Mouse (Mus musculus) kidney, adult 11 months (tissue): ENCODE data around the gene Itgb1bp2.
A peak's percentile ranks its signal among the peaks of the same experiment; 100 is the strongest.

Experiments
- DNase-seq: peaks from one replicate; pipeline ENCODE4 v3.0.0; 2022

The Itgb1bp2 gene

GRCm38 (mm10) chrX:101448886-101449475 is at the start of gene Itgb1bp2:
Gene Itgb1bp2, plus strand, starts transcription at chrX:101449088.
- peak; percentile 40 for DNase-seq

DNA sequence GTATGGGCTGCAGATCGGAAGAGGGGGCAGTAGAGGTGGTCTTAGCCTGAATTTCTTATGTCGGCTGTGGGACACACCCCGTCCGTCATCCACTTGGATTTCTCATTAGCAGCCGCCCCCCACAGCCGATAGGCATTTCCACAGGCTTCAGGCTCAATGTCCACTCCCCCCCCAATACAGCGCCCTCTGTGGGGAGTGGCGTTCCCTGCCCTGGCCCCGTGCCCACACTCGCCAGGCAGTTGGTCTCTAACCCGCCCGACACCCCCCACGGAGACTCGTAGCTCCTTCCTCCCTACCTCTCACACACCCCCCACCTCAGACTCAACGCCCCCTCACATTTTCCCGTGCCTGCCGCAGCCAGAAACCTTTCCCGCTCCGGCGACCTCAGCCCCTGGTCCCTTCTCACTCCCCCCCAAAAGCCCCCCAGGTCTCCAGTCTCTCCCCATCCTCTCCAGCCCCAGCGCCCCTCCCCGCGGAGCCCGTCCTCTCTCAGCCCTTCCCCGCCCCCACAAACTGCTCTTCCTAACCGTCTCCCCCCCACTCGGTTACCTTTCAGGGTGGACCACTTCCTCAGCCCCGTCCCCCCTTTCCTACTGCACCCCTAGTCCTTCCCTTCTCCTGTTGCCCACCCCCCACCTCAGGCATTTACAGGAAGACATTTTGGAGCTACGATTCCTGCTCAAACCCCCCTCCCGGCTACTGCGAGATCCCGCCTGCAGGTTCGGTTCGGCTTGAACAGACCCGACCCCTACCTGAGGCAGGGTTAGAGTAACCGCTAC is 29.8 kb upstream of the Itgb1bp2 start:
- DNase-seq = peak; percentile 66

- peak; percentile 85 for DNase-seq
Measured at GRCm38 (mm10) chrX:101419725-101420699, 28.9 kb upstream of the Itgb1bp2 start.

GRCm38 (mm10) chrX:101420700-101421095 is 28.2 kb upstream of the Itgb1bp2 start, which contains the start of gene Zmym3:
Gene Zmym3, minus strand, starts transcription at chrX:101420849.
- DNase-seq = no peak

DNA sequence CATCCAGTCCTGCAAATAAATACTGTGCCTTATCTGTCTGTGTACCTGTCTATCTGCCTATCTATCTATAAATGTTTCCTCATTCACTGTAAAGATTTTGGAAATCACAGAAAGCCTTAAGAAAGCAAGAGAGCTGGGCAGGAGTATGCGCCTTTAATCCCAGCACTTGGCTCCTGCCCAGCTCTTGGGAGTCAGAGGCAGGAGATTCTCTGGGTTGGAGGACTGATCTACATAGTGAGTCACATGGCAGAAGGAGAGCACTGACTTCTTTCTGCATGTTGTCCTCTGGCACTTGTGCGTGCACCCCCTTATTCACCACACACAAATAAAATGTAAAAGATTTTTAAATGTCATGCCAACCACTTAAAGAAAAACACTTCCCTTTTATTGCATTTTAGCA is 25.4 kb upstream of the Itgb1bp2 start:
- no peak for DNase-seq

DNA sequence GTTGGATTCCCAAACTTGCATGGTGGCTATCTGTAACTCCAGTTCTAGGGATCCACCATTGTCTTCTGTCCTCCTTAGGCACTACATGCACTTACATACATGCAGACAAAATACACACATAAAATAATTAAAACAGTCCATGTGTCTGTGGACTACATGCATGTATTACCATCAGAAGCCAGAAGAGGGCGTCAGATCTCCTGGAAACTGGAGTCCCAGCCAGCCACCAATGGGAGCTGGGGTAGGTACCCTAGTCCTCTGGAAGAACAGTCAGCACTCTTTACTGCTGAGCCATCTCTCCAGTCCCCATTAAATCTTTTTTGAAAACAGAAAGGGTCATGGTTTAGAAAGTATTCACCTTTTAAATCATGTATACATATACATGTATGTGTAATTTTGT is 21.1 kb upstream of the Itgb1bp2 start:
- peak; percentile 21 for DNase-seq

DNA sequence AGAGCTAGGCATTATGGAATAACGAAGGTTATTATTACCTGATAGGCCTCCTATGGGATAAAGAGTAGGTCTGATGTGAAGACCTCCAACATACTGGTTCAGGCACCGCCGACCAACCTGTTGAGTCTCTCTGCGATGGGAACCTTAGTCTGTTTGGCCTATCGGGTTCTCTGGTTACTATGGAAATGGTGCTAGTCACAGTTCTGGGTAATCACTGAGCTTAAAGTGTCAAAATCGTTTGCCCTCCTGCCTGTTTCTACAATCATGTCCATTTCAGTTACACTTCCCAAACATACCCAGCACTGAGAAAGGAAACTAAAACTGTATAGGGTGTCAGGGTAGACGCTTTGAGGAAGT is 20.1 kb upstream of the Itgb1bp2 start:
- DNase-seq = no peak

DNA sequence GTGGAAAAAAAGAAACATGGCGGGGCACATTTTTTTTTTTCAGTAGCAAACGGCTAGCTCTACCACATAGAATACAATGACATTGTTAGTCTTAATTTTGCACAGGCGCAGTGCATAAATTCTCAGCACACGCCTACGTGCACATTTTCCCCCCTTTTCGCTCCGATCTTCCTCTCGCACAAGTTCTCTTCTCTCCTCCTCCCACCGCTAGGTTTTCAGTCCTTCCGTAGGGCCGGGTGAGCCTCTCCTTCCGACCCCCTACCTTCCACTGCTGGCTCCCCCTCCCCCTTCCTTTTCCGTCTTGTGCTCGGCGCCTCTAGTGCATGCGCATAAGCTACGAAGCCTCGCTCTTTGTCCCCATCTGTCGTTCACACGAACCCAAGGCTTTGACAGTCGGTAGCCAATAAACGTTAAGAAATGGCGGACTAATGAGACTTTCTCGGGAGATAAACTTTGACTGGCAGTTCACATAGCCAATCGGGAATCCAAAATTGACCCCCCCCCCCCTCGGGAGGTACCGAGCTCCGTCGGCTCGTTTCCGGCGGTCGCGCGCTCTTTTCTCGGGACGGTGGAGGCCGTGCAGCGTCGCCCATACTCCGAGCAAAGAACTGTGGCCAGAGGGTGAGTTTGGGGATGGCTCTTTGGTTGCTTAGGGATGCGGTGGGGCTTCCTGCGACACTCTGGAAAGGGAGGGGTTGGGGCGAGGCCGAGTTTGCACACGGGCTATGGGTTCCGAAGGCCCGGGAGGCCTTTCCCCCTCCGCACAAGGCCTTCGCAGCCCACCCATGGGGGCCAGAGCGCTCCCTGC is 19.5 kb upstream of the Itgb1bp2 start, which contains the start of gene Nono:
Gene Nono, plus strand, starts transcription at position 177 of the 808 bp plus-strand sequence.
- DNase-seq = peak; percentile 90

GRCm38 (mm10) chrX:101429976-101430375 is 18.9 kb upstream of the Itgb1bp2 start:
- no peak for DNase-seq

DNA sequence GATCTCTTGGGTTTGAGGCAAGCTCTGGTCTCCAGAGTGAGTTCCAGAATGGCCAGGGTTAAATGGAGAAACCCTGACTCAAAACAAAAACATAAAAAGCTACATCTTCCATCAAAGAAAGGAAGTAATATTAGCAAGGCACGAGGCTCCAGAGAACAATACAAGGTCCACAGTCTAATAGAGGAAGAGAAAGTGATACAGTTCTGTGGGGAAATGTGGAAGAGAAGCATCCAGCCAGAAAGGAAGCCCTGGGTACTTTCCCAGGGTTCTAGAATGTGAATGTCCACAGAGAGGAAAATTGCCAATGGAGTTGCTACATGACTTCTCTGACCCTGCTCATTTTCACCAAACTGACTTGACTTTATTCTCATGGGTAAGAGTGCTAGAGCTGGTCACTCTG is 2.3 kb downstream of the Itgb1bp2 start:
- no peak for DNase-seq

DNA sequence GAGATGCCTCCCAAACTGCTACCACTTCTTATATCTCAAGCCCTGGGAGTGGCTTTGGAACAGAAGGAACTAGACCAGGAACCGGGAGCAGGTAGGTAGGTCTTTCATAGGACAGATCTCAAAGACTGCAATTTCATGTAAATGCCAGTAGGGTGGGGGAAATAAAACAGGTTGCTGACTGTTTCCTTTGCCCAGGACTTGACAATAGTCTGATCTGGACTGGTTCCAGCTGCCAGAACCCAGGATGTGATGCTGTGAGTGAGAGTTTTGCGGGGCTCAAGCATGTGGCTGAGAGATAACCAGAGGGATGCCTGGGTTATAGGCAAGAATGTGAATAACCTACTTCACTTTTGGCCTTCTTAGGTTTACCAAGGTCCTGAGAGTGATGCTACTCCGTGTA is 2.7 kb downstream of the Itgb1bp2 start:
- DNase-seq = no peak

GRCm38 (mm10) chrX:101472202-101472601 is 23.3 kb downstream of the Itgb1bp2 start:
- no peak for DNase-seq

DNA sequence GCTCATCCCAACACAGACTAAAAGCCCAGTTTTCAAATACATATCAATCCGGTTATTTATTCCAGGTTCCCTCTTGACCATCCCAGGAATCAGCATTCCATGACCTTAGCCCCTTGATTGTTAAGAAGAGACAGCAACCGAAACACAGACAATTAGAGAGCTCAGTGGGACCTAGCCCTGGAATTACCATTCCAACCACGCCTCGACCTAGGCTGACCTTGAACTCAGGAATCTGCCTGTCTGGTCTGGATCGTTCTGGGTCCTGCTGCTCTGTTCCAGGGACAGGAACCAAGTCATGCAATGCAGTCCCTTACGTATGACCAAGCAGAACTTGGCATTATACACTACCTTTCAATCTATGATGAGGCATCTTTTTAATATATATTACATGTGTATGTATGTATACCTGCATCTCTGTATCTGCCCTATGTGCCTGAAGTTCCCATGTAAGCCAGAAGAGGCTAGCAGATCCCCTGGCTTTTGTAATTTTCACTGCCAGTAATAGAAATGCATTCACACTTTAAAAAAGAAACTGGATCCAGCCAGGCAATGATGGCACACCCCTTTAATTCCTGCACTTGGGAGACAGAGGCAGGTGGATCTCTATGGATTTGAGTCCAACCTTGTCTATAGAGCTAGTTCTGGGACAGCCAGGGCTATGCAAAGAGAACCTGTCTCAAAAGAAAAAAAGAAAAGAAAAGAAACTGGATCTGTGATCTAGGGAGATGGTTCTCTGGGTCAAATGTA is 32.9 kb downstream of the Itgb1bp2 start:
- no peak for DNase-seq

DNA sequence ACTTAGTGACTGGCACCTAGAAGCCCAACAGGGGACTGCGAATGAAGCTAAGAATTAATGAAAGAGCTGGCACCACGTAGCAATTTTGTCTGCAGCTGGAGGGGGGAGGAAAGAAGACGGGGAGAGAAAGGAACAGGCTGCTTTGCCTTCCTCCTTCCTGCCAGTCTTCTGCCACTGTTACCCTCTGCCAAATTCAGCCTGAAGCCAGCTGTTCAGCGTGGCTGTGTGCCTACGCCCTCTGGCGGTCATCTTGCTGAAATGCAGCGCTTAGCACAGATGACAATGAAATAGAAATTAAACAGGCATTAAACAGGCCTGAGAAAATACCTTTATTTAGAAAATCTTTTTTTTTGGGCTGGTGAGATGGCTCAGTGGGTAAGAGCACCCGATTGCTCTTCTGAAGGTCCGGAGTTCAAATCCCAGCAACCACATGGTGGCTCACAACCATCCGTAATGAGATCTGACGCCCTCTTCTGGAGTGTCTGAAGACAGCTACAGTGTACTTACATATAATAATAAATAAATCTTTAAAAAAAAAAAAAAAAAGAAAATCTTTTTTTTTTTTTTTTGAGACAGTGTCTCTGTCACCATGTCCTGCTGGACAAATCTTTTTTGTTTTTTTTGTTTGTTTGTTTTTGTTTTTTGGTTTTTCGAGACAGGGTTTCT is 37.7 kb downstream of the Itgb1bp2 start:
- peak; percentile 13 for DNase-seq
